Mouse (Mus musculus) CH12.LX (cell line): ENCODE results near the gene Aarsd1. TPM values are rescaled to one million over a fixed set of nuclear protein-coding genes. Genes with fewer than 3 reads are reported as not detected.
"Not testable (repeated sequence)": the region's sequence is repeated elsewhere in the genome, so short reads cannot be mapped to it uniquely, and the experiment has no call there.

Experiments used
- DNase-seq: peaks from one replicate; pipeline ENCODE4 v3.0.0-alpha.2; 2013; ENCODE audit errors: extremely low read depth
- H3K27ac ChIP-seq: 2 replicates; pipeline ENCODE4 v1.5.1; 2012; ENCODE audit warnings: low read depth, mild to moderate bottlenecking, control low read depth, moderate library complexity; ENCODE audit not compliant: insufficient read depth
- H3K27me3 ChIP-seq: replicated peaks from 2 replicates; pipeline ENCODE3; 2012; ENCODE audit warnings: inconsistent platforms
- H3K36me3 ChIP-seq, 2 experiments: replicated peaks in 1 of 2; 2 replicates each; pipeline versions ENCODE3 to v1.6.1; 2012; ENCODE audit warnings: inconsistent platforms in 1 of 2, low read length in 1 of 2, mild to moderate bottlenecking in 1 of 2, mixed read lengths in 1 of 2, moderate library complexity in 1 of 2; ENCODE audit not compliant: control insufficient read depth in 1 of 2, insufficient read depth in 1 of 2
- H3K4me1 ChIP-seq, 2 experiments: 2 replicates each; pipeline ENCODE4 v1.6.1; 2012; ENCODE audit warnings: inconsistent platforms in 1 of 2, moderate library complexity in 1 of 2; ENCODE audit not compliant: insufficient read depth in 2 of 2, control insufficient read depth in 1 of 2
- H3K4me2 ChIP-seq: 2 replicates; pipeline ENCODE4 v1.6.1; 2012; ENCODE audit warnings: low read depth, mild to moderate bottlenecking, control low read depth; ENCODE audit not compliant: poor library complexity, insufficient read depth, severe bottlenecking
- H3K4me3 ChIP-seq, 3 experiments: fragments of 150-350 bp in 1 of 3; sonication (generic) in 1 of 3; replicated peaks in 1 of 3; 2 replicates each; pipeline versions ENCODE3 to v1.5.1; 2011 to 2012; ENCODE audit warnings: low read depth in 2 of 3, low read length in 2 of 3, mild to moderate bottlenecking in 2 of 3, moderate library complexity in 2 of 3, control low read depth in 1 of 3, improper control_type of control experiment in 1 of 3, inconsistent platforms in 1 of 3, mixed read lengths in 1 of 3; ENCODE audit not compliant: poor library complexity in 1 of 3
- H3K79me2 ChIP-seq: replicated peaks from 2 replicates; pipeline ENCODE4 v1.6.1; 2012; ENCODE audit warnings: mild to moderate bottlenecking, moderate library complexity; ENCODE audit not compliant: control insufficient read depth, poor library complexity, insufficient read depth, severe bottlenecking; ENCODE audit errors: extremely low read depth
- H3K9ac ChIP-seq: 2 replicates; pipeline ENCODE4 v1.6.1; 2012; ENCODE audit warnings: low read depth, mild to moderate bottlenecking, control low read depth, moderate library complexity; ENCODE audit not compliant: insufficient read depth
- H3K9me3 ChIP-seq: replicated peaks from 2 replicates; pipeline ENCODE3; 2012; ENCODE audit warnings: low read length, inconsistent platforms, mixed read lengths
- CHD1 ChIP-seq: IDR thresholded peaks from 2 replicates; pipeline ENCODE4 v1.6.1; 2012; ENCODE audit warnings: low read depth, low read length, improper control_type of control experiment, inconsistent platforms
- CTCF ChIP-seq, 2 experiments: IDR thresholded peaks in 1 of 2; conservative IDR thresholded peaks in 1 of 2; 2 replicates each; pipeline ENCODE4 v1.5.1; 2011 to 2012; ENCODE audit warnings: low read depth in 2 of 2, low read length in 2 of 2, improper control_type of control experiment in 1 of 2, inconsistent platforms in 1 of 2, mild to moderate bottlenecking in 1 of 2, moderate library complexity in 1 of 2
- EP300 ChIP-seq: IDR thresholded peaks from 2 replicates; pipeline ENCODE4 v1.6.1; 2011; ENCODE audit warnings: low read length, improper control_type of control experiment
- ETS1 ChIP-seq: conservative IDR thresholded peaks from 2 replicates; pipeline ENCODE4 v1.6.1; 2012; ENCODE audit warnings: low read depth, mild to moderate bottlenecking, inconsistent platforms, low read length, improper control_type of control experiment, moderate library complexity
- HCFC1 ChIP-seq: IDR thresholded peaks from 2 replicates; pipeline ENCODE4 v1.6.1; 2012; ENCODE audit warnings: low read depth, mild to moderate bottlenecking, inconsistent platforms, low read length, improper control_type of control experiment
- IRF4 ChIP-seq: IDR thresholded peaks from 2 replicates; pipeline ENCODE4 v1.6.1; 2014; ENCODE audit warnings: low read depth, mild to moderate bottlenecking, inconsistent platforms, low read length, improper control_type of control experiment
- JUN ChIP-seq: IDR thresholded peaks from 2 replicates; pipeline ENCODE4 v1.6.1; 2011; ENCODE audit warnings: low read depth, mild to moderate bottlenecking, low read length, improper control_type of control experiment, moderate library complexity; ENCODE audit not compliant: insufficient read depth
- JUND ChIP-seq: conservative IDR thresholded peaks from 2 replicates; pipeline ENCODE4 v1.6.1; 2011; ENCODE audit warnings: low read depth, low read length, improper control_type of control experiment
- MAFK ChIP-seq: IDR thresholded peaks from 2 replicates; pipeline ENCODE4 v1.6.1; 2011; ENCODE audit warnings: low read length, improper control_type of control experiment; ENCODE audit not compliant: insufficient replicate concordance
- MAX ChIP-seq: IDR thresholded peaks from 2 replicates; pipeline ENCODE4 v1.6.1; 2011; ENCODE audit warnings: low read length, improper control_type of control experiment
- MXI1 ChIP-seq: IDR thresholded peaks from 2 replicates; pipeline ENCODE4 v1.6.1; 2011; ENCODE audit warnings: mild to moderate bottlenecking, low read depth, low read length, improper control_type of control experiment
- MYC ChIP-seq: IDR thresholded peaks from 2 replicates; pipeline ENCODE4 v1.6.1; 2011; ENCODE audit warnings: low read depth, mild to moderate bottlenecking, improper control_type of control experiment, low read length
- NELFE ChIP-seq: IDR thresholded peaks from 2 replicates; pipeline ENCODE4 v1.6.1; 2011; ENCODE audit warnings: low read depth, low read length, improper control_type of control experiment
- NRF1 ChIP-seq: IDR thresholded peaks from 2 replicates; pipeline ENCODE4 v1.6.1; 2014; ENCODE audit warnings: low read depth, mild to moderate bottlenecking, inconsistent platforms, low read length, improper control_type of control experiment, moderate library complexity
- PAX5 ChIP-seq: IDR thresholded peaks from 2 replicates; pipeline ENCODE4 v1.6.1; 2012; ENCODE audit warnings: low read length, inconsistent platforms, mixed read lengths
- POLR2A ChIP-seq: IDR thresholded peaks from 2 replicates; pipeline ENCODE4 v1.6.1; 2011; ENCODE audit warnings: low read depth, mild to moderate bottlenecking, improper control_type of control experiment, low read length
- POLR2AphosphoS2 ChIP-seq: IDR thresholded peaks from 2 replicates; pipeline ENCODE4 v1.6.1; 2011; ENCODE audit warnings: low read depth, low read length, improper control_type of control experiment
- RAD21 ChIP-seq: IDR thresholded peaks from 2 replicates; pipeline ENCODE4 v1.6.1; 2011; ENCODE audit warnings: low read depth, mild to moderate bottlenecking, low read length, improper control_type of control experiment, moderate library complexity
- SIN3A ChIP-seq: IDR thresholded peaks from 2 replicates; pipeline ENCODE4 v1.6.1; 2012; ENCODE audit warnings: low read length, improper control_type of control experiment, inconsistent platforms
- TCF12 ChIP-seq: IDR thresholded peaks from 2 replicates; pipeline ENCODE4 v1.6.1; 2014; ENCODE audit warnings: low read depth, mild to moderate bottlenecking, inconsistent platforms, low read length, improper control_type of control experiment
- UBTF ChIP-seq: IDR thresholded peaks from 2 replicates; pipeline ENCODE4 v1.6.1; 2012; ENCODE audit warnings: low read depth, mild to moderate bottlenecking, inconsistent platforms, low read length, improper control_type of control experiment, moderate library complexity
- USF1 ChIP-seq: IDR thresholded peaks from 2 replicates; pipeline ENCODE4 v1.6.1; 2014; ENCODE audit warnings: low read depth, mild to moderate bottlenecking, inconsistent platforms, low read length, improper control_type of control experiment
- ZC3H11A ChIP-seq: IDR thresholded peaks from 2 replicates; pipeline ENCODE4 v1.6.1; 2012; ENCODE audit warnings: low read depth, mild to moderate bottlenecking, inconsistent platforms, low read length, improper control_type of control experiment
- ZMIZ1 ChIP-seq: IDR thresholded peaks from 2 replicates; pipeline ENCODE4 v1.6.1; 2012; ENCODE audit warnings: low read depth, mild to moderate bottlenecking, inconsistent platforms, low read length, improper control_type of control experiment
- ZNF384 ChIP-seq: IDR thresholded peaks from 2 replicates; pipeline ENCODE4 v1.6.1; 2012; ENCODE audit warnings: low read depth, low read length, improper control_type of control experiment, inconsistent platforms
- dilution Hi-C: fragments of 300-500 bp; cut with MboI; formaldehyde crosslinking; loops from 2 replicates; pipeline ENCODE4 v1.14.3; 2020; ENCODE audit warnings: low sequenced_read_pairs; ENCODE audit not compliant: extremely low pct_unique_long_range_greater_than_20kb, extremely low pct_ligation_motif_present
- in situ Hi-C: fragments of 300-500 bp; cut with MboI; formaldehyde crosslinking; loops from 3 replicates; pipeline ENCODE4 v1.14.3; 2019; ENCODE audit warnings: low sequenced_read_pairs, low pct_ligation_motif_present, low pct_unique_long_range_greater_than_20kb, mixed read lengths
- polyA plus RNA-seq: library from polyadenylated mRNA; unstranded; fragments of >175 nt; gene quantifications from 2 replicates; pipeline ENCODE4 v1.2.1, GENCODE M21; 2012; ENCODE audit warnings: low read depth; ENCODE audit not compliant: insufficient read length
- total RNA-seq, 2 experiments: library from RNA; depleted of rRNA; stranded (reverse); fragments of 300-350 nt in 1 of 2; fragments of >200 nt in 1 of 2; gene quantifications; 2 replicates each; pipeline ENCODE4 v1.2.3; 2012 to 2014

Aarsd1 gene
- total and polyA plus RNA-seq, 3 experiments = 81.5 to 133 (median 84.5) TPM

GRCm38 (mm10) chr11:101442127-101442693, 24.8 kb upstream of the Aarsd1 start, which contains the start of gene Rpl27 (continued):
- no peak for TF ChIP-seq JUN
- TF ChIP-seq JUND = peak; percentile 59; the same call in 1 of the 2 replicates
- no peak for TF ChIP-seq PAX5
- peak; percentile 65 for TF ChIP-seq RAD21
- peak; percentile 97 for TF ChIP-seq ZMIZ1
- peak; percentile 73; the same call in 1 of the 2 replicates for TF ChIP-seq POLR2AphosphoS2
- TF ChIP-seq EP300 = no peak; the same call in 1 of the 2 replicates
- peak; percentile 76 for TF ChIP-seq ETS1
- peak; percentile 57; the same call in 1 of the 2 replicates for TF ChIP-seq MXI1
- TF ChIP-seq MAX = peak; percentile 91
- peak; percentile 61 for TF ChIP-seq NRF1
- TF ChIP-seq TCF12 = peak; percentile 97
- peak; percentile 99 for TF ChIP-seq MYC
- peak; percentile 74 to 93 for TF ChIP-seq CTCF (conservative IDR thresholded peaks at IDR 0.05 in 1 of 2, IDR thresholded peaks at IDR 0.05 in 1 of 2; ENCODE audit: low read depth in 2 of 2, low read length in 2 of 2)
- no peak; the same call in 1 of the 2 replicates for TF ChIP-seq USF1
- TF ChIP-seq HCFC1 = peak; percentile 95
- peak; percentile 97 for TF ChIP-seq SIN3A
- peak; percentile 75 for TF ChIP-seq ZNF384
- TF ChIP-seq UBTF = peak; percentile 51; the same call in 1 of the 2 replicates
- no peak for TF ChIP-seq MAFK
- peak; percentile 99 for TF ChIP-seq POLR2A
- peak; percentile 98 for TF ChIP-seq NELFE
- TF ChIP-seq IRF4 = peak; percentile 80; the same call in 1 of the 2 replicates
- TF ChIP-seq ZC3H11A = no peak

- peak overlapping the region; percentile 43 to 98 (median 56) for H3K4me3 ChIP-seq
- H3K9me3 ChIP-seq, H3K27me3 ChIP-seq, DNase-seq, dilution Hi-C loops, in situ Hi-C loops, H3K27ac ChIP-seq: not testable (repeated sequence)
- H3K36me3 ChIP-seq = peaks cover 29 to 38% of the 10 kb centered on the region in 2 experiments
- peak overlapping the region; percentile 23; the same call in 1 of the 2 replicates for H3K4me2 ChIP-seq
- H3K4me1 ChIP-seq = peaks cover 12 to 25% of the 10 kb centered on the region in 2 experiments
- peak overlapping the region; percentile 54; the same call in 1 of the 2 replicates for H3K9ac ChIP-seq
- peak; percentile 34; the same call in 1 of the 2 replicates for TF ChIP-seq EP300
- TF ChIP-seq ZNF384 = peak; percentile 69; the same call in 1 of the 2 replicates
- peak; percentile 74; the same call in 1 of the 2 replicates for TF ChIP-seq CHD1
- peaks cover 32% of the 10 kb centered on the region for H3K79me2 ChIP-seq
Observed at GRCm38 (mm10) chr11:101441450-101442126, 24.2 kb upstream of the Aarsd1 start.
